Mouse (Mus musculus) lung, adult 2 months (tissue): ENCODE results near the gene Nxf1.

Experiments
- CTCF ChIP-seq: fragments of 200-500 bp; IDR thresholded peaks from 2 replicates; pipeline ENCODE4 v1.5.1; 2011; ENCODE audit warnings: mild to moderate bottlenecking, low read length, control low read depth; ENCODE audit not compliant: insufficient read depth
- POLR2A ChIP-seq: fragments of 200-500 bp; IDR thresholded peaks from 2 replicates; pipeline ENCODE4 v1.6.1; 2011; ENCODE audit warnings: low read depth, mild to moderate bottlenecking, control low read depth, low read length, borderline replicate concordance; ENCODE audit errors: extremely low read depth

GRCm38 (mm10) chr19:8790171-8790570, 33.3 kb downstream of the Nxf1 start:
- TF ChIP-seq CTCF (no peak), POLR2A (no peak)
